Mouse (Mus musculus) left cerebral cortex, postnatal 25 days (tissue): ENCODE results near the gene Auts2. TPM values are rescaled to one million over a fixed set of nuclear protein-coding genes. Genes with fewer than 3 reads are reported as not detected.

Experiments used
- DNase-seq, 2 experiments: peaks; one replicate each; pipeline ENCODE4 v3.0.0; 2022; ENCODE audit warnings: low spot score in 2 of 2, mixed read lengths in 1 of 2
- intact Hi-C: fragments of 180-260 bp; cut with DNase I; formaldehyde crosslinking; loops from one replicate; pipeline ENCODE4 v1.15.1; 2025
- total RNA-seq, 2 experiments: library from RNA; stranded (reverse); gene quantifications; 2 replicates each; pipeline ENCODE4 v1.2.3; 2021

Gene Auts2
- total RNA-seq, 2 experiments from 2014 or later, result 95.9 to 104 TPM

GRCm38 (mm10) chr5:132292932-132293331 is 250.2 kb downstream of the Auts2 start:
- DNase-seq, result no peak
- intact Hi-C loops, result no loop called here

GRCm38 (mm10) chr5:132290606-132291535 is 252.3 kb downstream of the Auts2 start:
- intact Hi-C loops, result no loop called here
- DNase-seq, result no peak

- intact Hi-C loops, result no loop called here
- no peak for DNase-seq
These were observed 259.4 kb downstream of the Auts2 start for GRCm38 (mm10) chr5:132283741-132284140.

- no peak for DNase-seq
- intact Hi-C loops, result no loop called here
These were observed 268.8 kb downstream of the Auts2 start for GRCm38 (mm10) chr5:132274098-132274898.

- intact Hi-C loops, result no loop called here
- no peak for DNase-seq
These were observed 271.0 kb downstream of the Auts2 start for GRCm38 (mm10) chr5:132272132-132272531.

- intact Hi-C loops, result no loop called here
- no peak for DNase-seq
These were observed 272.2 kb downstream of the Auts2 start for GRCm38 (mm10) chr5:132270896-132271295.

- DNase-seq, result no peak
- intact Hi-C loops, result no loop called here
These were observed 273.1 kb downstream of the Auts2 start for GRCm38 (mm10) chr5:132270074-132270473.

- peak in 1 of 2 experiments; percentile 60 for DNase-seq
- intact Hi-C loops, result no loop called here
These were observed 274.7 kb downstream of the Auts2 start for GRCm38 (mm10) chr5:132268351-132268967.

- intact Hi-C loops, result no loop called here
- no peak for DNase-seq
These were observed 278.1 kb downstream of the Auts2 start for GRCm38 (mm10) chr5:132265015-132265414.

GRCm38 (mm10) chr5:132261750-132262149 is 281.4 kb downstream of the Auts2 start:
- intact Hi-C loops, result no loop called here
- no peak for DNase-seq

- intact Hi-C loops, result no loop called here
- no peak for DNase-seq
These were observed 284.3 kb downstream of the Auts2 start for GRCm38 (mm10) chr5:132258882-132259281.

- DNase-seq, result no peak
- intact Hi-C loops, result no loop called here
These were observed 287.6 kb downstream of the Auts2 start for GRCm38 (mm10) chr5:132255579-132255978.

- intact Hi-C loops, result loop anchor here (5.0 kb wide), 1 partner anchor 1648 kb away; no protein-coding TSS in a partner anchor
These were observed 293.6 kb downstream of the Auts2 start for GRCm38 (mm10) chr5:132249523-132249922.

GRCm38 (mm10) chr5:132248069-132248468 is 295.1 kb downstream of the Auts2 start:
- intact Hi-C loops, result loop anchor here (5.0 kb wide), 1 partner anchor 1649 kb away; no protein-coding TSS in a partner anchor
- DNase-seq, result no peak

More at GRCm38 (mm10) chr5:132249523-132249922, 293.6 kb downstream of the Auts2 start:
- peak; percentile 83 to 92 for DNase-seq

- no peak for DNase-seq
These were observed 307.7 kb downstream of the Auts2 start for GRCm38 (mm10) chr5:132235460-132235859.

GRCm38 (mm10) chr5:132234471-132234870 is 308.7 kb downstream of the Auts2 start:
- intact Hi-C loops, result loop anchor here (5.0 to 10.0 kb wide), 5 partner anchors 308 to 1770 kb away; partner anchors contain the start of gene Auts2
- DNase-seq, result no peak

More at GRCm38 (mm10) chr5:132235460-132235859, 307.7 kb downstream of the Auts2 start:
- intact Hi-C loops, result loop anchor here (10.0 kb wide), 2 partner anchors 649 to 1769 kb away; no protein-coding TSS in a partner anchor

- intact Hi-C loops, result loop anchor here (5.0 to 10.0 kb wide), 5 partner anchors 311 to 1773 kb away; partner anchors contain the start of gene Auts2
- DNase-seq, result peak; percentile 66 to 88
These were observed 311.7 kb downstream of the Auts2 start for GRCm38 (mm10) chr5:132231280-132232047.

GRCm38 (mm10) chr5:132229644-132230357 is 313.3 kb downstream of the Auts2 start:
- intact Hi-C loops, result loop anchor here (5.0 to 10.0 kb wide), 6 partner anchors 312 to 1775 kb away; partner anchors contain the start of gene Auts2
- DNase-seq, result peak; percentile 45 to 76
